Mouse (Mus musculus) bone marrow macrophage, adult 2 months (primary cell): ENCODE measurements around the gene Ppp1r3d.

Experiments used
- CTCF ChIP-seq: IDR thresholded peaks from 2 replicates; pipeline ENCODE4 v1.5.1; 2012; ENCODE audit warnings: low read depth, mild to moderate bottlenecking, low read length, moderate library complexity
- POLR2A ChIP-seq: IDR thresholded peaks from 2 replicates; pipeline ENCODE4 v1.6.1; 2012; ENCODE audit warnings: mild to moderate bottlenecking, low read depth, low read length, borderline replicate concordance

GRCm38 (mm10) chr2:178428183-178428582, 13.9 kb upstream of the Ppp1r3d start:
- no peak for TF ChIP-seq POLR2A
- no peak for TF ChIP-seq CTCF
